Mouse (Mus musculus) CH12.LX (cell line): Measurements from ENCODE around the gene Kpna2. TPM values are rescaled to one million over a fixed set of nuclear protein-coding genes. Genes with fewer than 3 reads are reported as not detected.

Source experiments
- DNase-seq: peaks from one replicate; pipeline ENCODE4 v3.0.0-alpha.2; 2013; ENCODE audit errors: extremely low read depth
- H3K27ac ChIP-seq: 2 replicates; pipeline ENCODE4 v1.5.1; 2012; ENCODE audit warnings: low read depth, mild to moderate bottlenecking, control low read depth, moderate library complexity; ENCODE audit not compliant: insufficient read depth
- H3K27me3 ChIP-seq: replicated peaks from 2 replicates; pipeline ENCODE3; 2012; ENCODE audit warnings: inconsistent platforms
- H3K36me3 ChIP-seq, 2 experiments: replicated peaks in 1 of 2; 2 replicates each; pipeline versions ENCODE3 to v1.6.1; 2012; ENCODE audit warnings: inconsistent platforms in 1 of 2, low read length in 1 of 2, mild to moderate bottlenecking in 1 of 2, mixed read lengths in 1 of 2, moderate library complexity in 1 of 2; ENCODE audit not compliant: control insufficient read depth in 1 of 2, insufficient read depth in 1 of 2
- H3K4me1 ChIP-seq, 2 experiments: 2 replicates each; pipeline ENCODE4 v1.6.1; 2012; ENCODE audit warnings: inconsistent platforms in 1 of 2, moderate library complexity in 1 of 2; ENCODE audit not compliant: insufficient read depth in 2 of 2, control insufficient read depth in 1 of 2
- H3K4me2 ChIP-seq: 2 replicates; pipeline ENCODE4 v1.6.1; 2012; ENCODE audit warnings: low read depth, mild to moderate bottlenecking, control low read depth; ENCODE audit not compliant: poor library complexity, insufficient read depth, severe bottlenecking
- H3K4me3 ChIP-seq, 3 experiments: fragments of 150-350 bp in 1 of 3; sonication (generic) in 1 of 3; replicated peaks in 1 of 3; 2 replicates each; pipeline versions ENCODE3 to v1.5.1; 2011 to 2012; ENCODE audit warnings: low read depth in 2 of 3, low read length in 2 of 3, mild to moderate bottlenecking in 2 of 3, moderate library complexity in 2 of 3, control low read depth in 1 of 3, improper control_type of control experiment in 1 of 3, inconsistent platforms in 1 of 3, mixed read lengths in 1 of 3; ENCODE audit not compliant: poor library complexity in 1 of 3
- H3K79me2 ChIP-seq: replicated peaks from 2 replicates; pipeline ENCODE4 v1.6.1; 2012; ENCODE audit warnings: mild to moderate bottlenecking, moderate library complexity; ENCODE audit not compliant: control insufficient read depth, poor library complexity, insufficient read depth, severe bottlenecking; ENCODE audit errors: extremely low read depth
- H3K9ac ChIP-seq: 2 replicates; pipeline ENCODE4 v1.6.1; 2012; ENCODE audit warnings: low read depth, mild to moderate bottlenecking, control low read depth, moderate library complexity; ENCODE audit not compliant: insufficient read depth
- H3K9me3 ChIP-seq: replicated peaks from 2 replicates; pipeline ENCODE3; 2012; ENCODE audit warnings: low read length, inconsistent platforms, mixed read lengths
- CHD1 ChIP-seq: IDR thresholded peaks from 2 replicates; pipeline ENCODE4 v1.6.1; 2012; ENCODE audit warnings: low read depth, low read length, improper control_type of control experiment, inconsistent platforms
- CHD2 ChIP-seq: IDR thresholded peaks from 2 replicates; pipeline ENCODE4 v1.6.1; 2011; ENCODE audit warnings: low read length, improper control_type of control experiment
- E2F4 ChIP-seq: IDR thresholded peaks from 2 replicates; pipeline ENCODE4 v1.6.1; 2011; ENCODE audit warnings: low read depth, low read length, improper control_type of control experiment; ENCODE audit not compliant: insufficient replicate concordance
- ELF1 ChIP-seq: IDR thresholded peaks from 2 replicates; pipeline ENCODE4 v1.6.1; 2014; ENCODE audit warnings: low read depth, mild to moderate bottlenecking, inconsistent platforms, low read length, improper control_type of control experiment
- ETS1 ChIP-seq: conservative IDR thresholded peaks from 2 replicates; pipeline ENCODE4 v1.6.1; 2012; ENCODE audit warnings: low read depth, mild to moderate bottlenecking, inconsistent platforms, low read length, improper control_type of control experiment, moderate library complexity
- HCFC1 ChIP-seq: IDR thresholded peaks from 2 replicates; pipeline ENCODE4 v1.6.1; 2012; ENCODE audit warnings: low read depth, mild to moderate bottlenecking, inconsistent platforms, low read length, improper control_type of control experiment
- IRF4 ChIP-seq: IDR thresholded peaks from 2 replicates; pipeline ENCODE4 v1.6.1; 2014; ENCODE audit warnings: low read depth, mild to moderate bottlenecking, inconsistent platforms, low read length, improper control_type of control experiment
- JUND ChIP-seq: conservative IDR thresholded peaks from 2 replicates; pipeline ENCODE4 v1.6.1; 2011; ENCODE audit warnings: low read depth, low read length, improper control_type of control experiment
- MAZ ChIP-seq: IDR thresholded peaks from 2 replicates; pipeline ENCODE4 v1.6.1; 2012; ENCODE audit warnings: low read depth, mild to moderate bottlenecking, inconsistent platforms, low read length, improper control_type of control experiment, moderate library complexity
- MEF2A ChIP-seq: IDR thresholded peaks from 2 replicates; pipeline ENCODE4 v1.6.1; 2014; ENCODE audit warnings: low read depth, mild to moderate bottlenecking, inconsistent platforms, low read length, improper control_type of control experiment, borderline replicate concordance
- MYC ChIP-seq: IDR thresholded peaks from 2 replicates; pipeline ENCODE4 v1.6.1; 2011; ENCODE audit warnings: low read depth, mild to moderate bottlenecking, improper control_type of control experiment, low read length
- NRF1 ChIP-seq: IDR thresholded peaks from 2 replicates; pipeline ENCODE4 v1.6.1; 2014; ENCODE audit warnings: low read depth, mild to moderate bottlenecking, inconsistent platforms, low read length, improper control_type of control experiment, moderate library complexity
- POLR2A ChIP-seq: IDR thresholded peaks from 2 replicates; pipeline ENCODE4 v1.6.1; 2011; ENCODE audit warnings: low read depth, mild to moderate bottlenecking, improper control_type of control experiment, low read length
- RCOR1 ChIP-seq: conservative IDR thresholded peaks from 2 replicates; pipeline ENCODE4 v1.6.1; 2012; ENCODE audit warnings: low read depth, mild to moderate bottlenecking, inconsistent platforms, low read length, improper control_type of control experiment
- SIN3A ChIP-seq: IDR thresholded peaks from 2 replicates; pipeline ENCODE4 v1.6.1; 2012; ENCODE audit warnings: low read length, improper control_type of control experiment, inconsistent platforms
- TBP ChIP-seq: conservative IDR thresholded peaks from 2 replicates; pipeline ENCODE4 v1.6.1; 2011; ENCODE audit warnings: low read depth, low read length, improper control_type of control experiment
- UBTF ChIP-seq: IDR thresholded peaks from 2 replicates; pipeline ENCODE4 v1.6.1; 2012; ENCODE audit warnings: low read depth, mild to moderate bottlenecking, inconsistent platforms, low read length, improper control_type of control experiment, moderate library complexity
- ZC3H11A ChIP-seq: IDR thresholded peaks from 2 replicates; pipeline ENCODE4 v1.6.1; 2012; ENCODE audit warnings: low read depth, mild to moderate bottlenecking, inconsistent platforms, low read length, improper control_type of control experiment
- ZKSCAN1 ChIP-seq: IDR thresholded peaks from 2 replicates; pipeline ENCODE4 v1.6.1; 2012; ENCODE audit warnings: low read depth, inconsistent platforms, low read length, improper control_type of control experiment, borderline replicate concordance
- ZMIZ1 ChIP-seq: IDR thresholded peaks from 2 replicates; pipeline ENCODE4 v1.6.1; 2012; ENCODE audit warnings: low read depth, mild to moderate bottlenecking, inconsistent platforms, low read length, improper control_type of control experiment
- ZNF384 ChIP-seq: IDR thresholded peaks from 2 replicates; pipeline ENCODE4 v1.6.1; 2012; ENCODE audit warnings: low read depth, low read length, improper control_type of control experiment, inconsistent platforms
- dilution Hi-C: fragments of 300-500 bp; cut with MboI; formaldehyde crosslinking; loops from 2 replicates; pipeline ENCODE4 v1.14.3; 2020; ENCODE audit warnings: low sequenced_read_pairs; ENCODE audit not compliant: extremely low pct_unique_long_range_greater_than_20kb, extremely low pct_ligation_motif_present
- in situ Hi-C: fragments of 300-500 bp; cut with MboI; formaldehyde crosslinking; loops from 3 replicates; pipeline ENCODE4 v1.14.3; 2019; ENCODE audit warnings: low sequenced_read_pairs, low pct_ligation_motif_present, low pct_unique_long_range_greater_than_20kb, mixed read lengths
- polyA plus RNA-seq: library from polyadenylated mRNA; unstranded; fragments of >175 nt; gene quantifications from 2 replicates; pipeline ENCODE4 v1.2.1, GENCODE M21; 2012; ENCODE audit warnings: low read depth; ENCODE audit not compliant: insufficient read length
- total RNA-seq, 2 experiments: library from RNA; depleted of rRNA; stranded (reverse); fragments of 300-350 nt in 1 of 2; fragments of >200 nt in 1 of 2; gene quantifications; 2 replicates each; pipeline ENCODE4 v1.2.3; 2012 to 2014

Gene Kpna2
- total and polyA plus RNA-seq, 3 experiments = 327 to 759 (median 582) TPM

GRCm38 (mm10) chr11:106961471-106962081, 37.8 kb downstream of the Kpna2 start (continued):
- TF ChIP-seq MYC (no peak), MAZ (0 out of 2 replicates have a peak, but pooled peaks have one; percentile 13), IRF4 (peak; percentile 43; the same call in 1 of the 2 replicates), RCOR1 (no peak), ZC3H11A (no peak), ELF1 (peak; percentile 59), ZMIZ1 (no peak)

- dilution Hi-C loops = no loop called here
- Histone ChIP-seq H3K27ac (no peak overlapping the region), H3K9me3 (no peaks in the 10 kb centered on the region), H3K4me1 (peaks cover 7 to 23% of the 10 kb centered on the region in 2 experiments), H3K4me2 (no peak overlapping the region), H3K4me3 (no peak overlapping the region), H3K36me3 (no peaks in the 10 kb centered on the region), H3K9ac (no peak overlapping the region), H3K27me3 (no peaks in the 10 kb centered on the region), H3K79me2 (no peaks in the 10 kb centered on the region)
- TF ChIP-seq UBTF (no peak), CHD2 (no peak), ETS1 (no peak), JUND (no peak), TBP (no peak), MEF2A (no peak), ZKSCAN1 (no peak), POLR2A (no peak), MAZ (no peak), CHD1 (no peak), RCOR1 (no peak), HCFC1 (no peak), E2F4 (no peak), SIN3A (no peak), ZNF384 (no peak), NRF1 (no peak)
- DNase-seq = no peak
- in situ Hi-C loops = loop anchor here (25.0 kb wide), 1 partner anchor 322 kb away; no protein-coding TSS in a partner anchor
These were observed 40.2 kb downstream of the Kpna2 start for GRCm38 (mm10) chr11:106959121-106959520.
